Mouse (Mus musculus) E14TG2a.4 (cell line): ENCODE data around the gene Acap1.

Experiments
- CTCF ChIP-seq: conservative IDR thresholded peaks from 2 replicates; pipeline ENCODE4 v1.5.1; 2014; ENCODE audit warnings: low read length
- POU5F1 ChIP-seq: IDR thresholded peaks from 2 replicates; pipeline ENCODE4 v1.6.1; 2014; ENCODE audit warnings: low read length, borderline replicate concordance

DNA sequence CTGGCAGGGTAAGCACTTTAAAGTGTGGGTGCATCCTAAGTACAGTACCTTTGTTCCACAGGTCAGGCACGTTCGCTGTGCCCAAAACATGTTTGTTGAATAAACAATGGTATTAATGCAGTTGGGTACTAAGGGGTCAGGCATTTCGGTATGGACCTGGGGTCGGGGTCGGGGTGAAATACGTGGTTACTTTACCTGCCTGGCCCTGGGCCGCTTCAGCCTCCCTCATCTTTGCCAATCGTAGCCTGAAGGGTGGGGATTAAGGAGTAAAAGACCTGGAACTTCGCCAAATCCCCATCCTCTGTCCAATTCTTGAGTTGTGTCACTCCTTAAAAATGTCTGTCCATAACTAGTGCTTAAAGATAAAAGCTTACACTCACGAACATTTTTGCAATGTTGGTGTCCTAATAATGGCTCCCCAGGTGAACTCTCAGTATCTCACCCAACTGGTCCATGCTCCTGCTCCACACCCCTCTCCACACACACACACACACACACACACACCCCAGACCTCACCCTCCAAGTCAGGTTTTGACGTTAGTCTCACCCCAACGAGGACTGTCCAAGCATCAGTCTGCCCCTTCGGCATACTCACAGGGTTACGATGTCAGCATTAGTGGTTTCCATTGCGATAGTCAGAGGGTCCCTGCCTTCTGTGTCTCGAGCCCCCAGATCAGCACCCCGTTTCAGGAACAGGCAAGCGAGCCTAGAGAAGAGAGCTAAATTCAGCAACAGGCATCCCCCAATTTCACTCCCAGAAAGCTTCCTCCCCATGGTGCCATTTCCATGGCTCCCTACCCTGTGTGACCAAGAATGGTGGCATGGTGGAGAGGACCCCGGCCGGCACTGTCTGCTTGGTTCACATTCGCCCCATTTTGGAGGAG lies 13.3 kb downstream of the Acap1 start:
- TF ChIP-seq CTCF (no peak), POU5F1 (no peak)
